Mouse (Mus musculus): Measurements from ENCODE around the gene Stxbp3. TPM values are rescaled to one million over a fixed set of nuclear protein-coding genes. Genes with fewer than 3 reads are reported as not detected.

The Stxbp3 gene
- polyA plus RNA-seq, 1 experiment from 2014 or later, result 32.1 TPM

- Histone ChIP-seq H3K27ac (ENCODE audit: low read depth, low read length) (no peak overlapping the region), H3K9me3 (ENCODE audit: control insufficient read depth, low read length) (no peaks in the 10 kb centered on the region), H3K9ac (ENCODE audit: low read depth, low read length) (no peak overlapping the region), H3K36me3 (ENCODE audit: control insufficient read depth, insufficient read depth, low read length) (peaks cover 11% of the 10 kb centered on the region), H3K4me3 (ENCODE audit: low read length) (no peak overlapping the region), H3K4me2 (replicated peaks; ENCODE audit: low read depth, low read length) (no peak overlapping the region; the same call in 1 of the 2 replicates), H3K4me1 (ENCODE audit: control insufficient read depth, insufficient read depth, low read length) (peaks cover 7% of the 10 kb centered on the region; the same call in 1 of the 2 replicates), H3K27me3 (ENCODE audit: control insufficient read depth, insufficient read depth, low read length) (no peaks in the 10 kb centered on the region)
- no peak for ATAC-seq (ENCODE audit: low FRiP score, low TSS enrichment)
- 60% methylated on average over 12 of the region's 12 CpGs for WGBS
Observed at GRCm38 (mm10) chr3:108787754-108788454, 52.4 kb downstream of the Stxbp3 start.

GRCm38 (mm10) chr3:108786520-108786919 lies 53.8 kb downstream of the Stxbp3 start:
- H3K4me1 ChIP-seq (ENCODE audit: control insufficient read depth, insufficient read depth, low read length), result peaks cover 7% of the 10 kb centered on the region; the same call in 1 of the 2 replicates
- H3K4me3 ChIP-seq (ENCODE audit: low read length), result no peak overlapping the region
- no peaks in the 10 kb centered on the region for H3K9me3 ChIP-seq (ENCODE audit: control insufficient read depth, low read length)
- no peak overlapping the region for H3K9ac ChIP-seq (ENCODE audit: low read depth, low read length)
- no peak for ATAC-seq (ENCODE audit: low FRiP score, low TSS enrichment)
- no peak overlapping the region for H3K4me2 ChIP-seq (replicated peaks; ENCODE audit: low read depth, low read length)
- H3K36me3 ChIP-seq (ENCODE audit: control insufficient read depth, insufficient read depth, low read length), result 0 out of 2 replicates have a peak, but pooled peaks cover under 1% of the 10 kb centered on the region
- no peaks in the 10 kb centered on the region for H3K27me3 ChIP-seq (ENCODE audit: control insufficient read depth, insufficient read depth, low read length)
- H3K27ac ChIP-seq (ENCODE audit: low read depth, low read length), result no peak overlapping the region
- WGBS, result 92% methylated on average over 6 of the region's 6 CpGs

- no peaks in the 10 kb centered on the region for H3K4me1 ChIP-seq (ENCODE audit: control insufficient read depth, insufficient read depth, low read length)
- no peaks in the 10 kb centered on the region for H3K36me3 ChIP-seq (ENCODE audit: control insufficient read depth, insufficient read depth, low read length)
- no peak for ATAC-seq (ENCODE audit: low FRiP score, low TSS enrichment)
- H3K27me3 ChIP-seq (ENCODE audit: control insufficient read depth, insufficient read depth, low read length), result no peaks in the 10 kb centered on the region
- no peaks in the 10 kb centered on the region for H3K9me3 ChIP-seq (ENCODE audit: control insufficient read depth, low read length)
- no peak overlapping the region for H3K4me2 ChIP-seq (replicated peaks; ENCODE audit: low read depth, low read length)
- H3K27ac ChIP-seq (ENCODE audit: low read depth, low read length), result peak overlapping the region; percentile 30; the same call in 1 of the 2 replicates
- no peak overlapping the region for H3K9ac ChIP-seq (ENCODE audit: low read depth, low read length)
- H3K4me3 ChIP-seq (ENCODE audit: low read length), result no peak overlapping the region
- 53% methylated on average over 6 of the region's 6 CpGs for WGBS
Observed at GRCm38 (mm10) chr3:108782364-108782895, 57.9 kb downstream of the Stxbp3 start.

- no peaks in the 10 kb centered on the region for H3K36me3 ChIP-seq (ENCODE audit: control insufficient read depth, insufficient read depth, low read length)
- H3K9me3 ChIP-seq (ENCODE audit: control insufficient read depth, low read length), result no peaks in the 10 kb centered on the region
- H3K4me1 ChIP-seq (ENCODE audit: control insufficient read depth, insufficient read depth, low read length), result no peaks in the 10 kb centered on the region
- no peak overlapping the region for H3K9ac ChIP-seq (ENCODE audit: low read depth, low read length)
- H3K27me3 ChIP-seq (ENCODE audit: control insufficient read depth, insufficient read depth, low read length), result no peaks in the 10 kb centered on the region
- no peak overlapping the region for H3K27ac ChIP-seq (ENCODE audit: low read depth, low read length)
- no peak overlapping the region for H3K4me3 ChIP-seq (ENCODE audit: low read length)
- 81% methylated on average over 5 of the region's 5 CpGs for WGBS
- no peak overlapping the region for H3K4me2 ChIP-seq (replicated peaks; ENCODE audit: low read depth, low read length)
- no peak for ATAC-seq (ENCODE audit: low FRiP score, low TSS enrichment)
Observed at GRCm38 (mm10) chr3:108781884-108782270, 58.4 kb downstream of the Stxbp3 start.

- Histone ChIP-seq H3K4me3 (ENCODE audit: low read length) (no peak overlapping the region), H3K4me2 (replicated peaks; ENCODE audit: low read depth, low read length) (no peak overlapping the region), H3K27me3 (ENCODE audit: control insufficient read depth, insufficient read depth, low read length) (no peaks in the 10 kb centered on the region), H3K36me3 (ENCODE audit: control insufficient read depth, insufficient read depth, low read length) (no peaks in the 10 kb centered on the region), H3K9me3 (ENCODE audit: control insufficient read depth, low read length) (no peaks in the 10 kb centered on the region), H3K27ac (ENCODE audit: low read depth, low read length) (no peak overlapping the region), H3K9ac (ENCODE audit: low read depth, low read length) (no peak overlapping the region), H3K4me1 (ENCODE audit: control insufficient read depth, insufficient read depth, low read length) (no peaks in the 10 kb centered on the region)
- 84% methylated on average over 10 of the region's 10 CpGs for WGBS
- no peak for ATAC-seq (ENCODE audit: low FRiP score, low TSS enrichment)
Observed at GRCm38 (mm10) chr3:108781238-108781883, 59.0 kb downstream of the Stxbp3 start.

- no peaks in the 10 kb centered on the region for H3K36me3 ChIP-seq (ENCODE audit: control insufficient read depth, insufficient read depth, low read length)
- H3K9me3 ChIP-seq (ENCODE audit: control insufficient read depth, low read length), result no peaks in the 10 kb centered on the region
- H3K9ac ChIP-seq (ENCODE audit: low read depth, low read length), result no peak overlapping the region
- 67% methylated on average over 4 of the region's 4 CpGs for WGBS
- H3K4me2 ChIP-seq (replicated peaks; ENCODE audit: low read depth, low read length), result no peak overlapping the region
- ATAC-seq (ENCODE audit: low FRiP score, low TSS enrichment), result no peak
- no peaks in the 10 kb centered on the region for H3K4me1 ChIP-seq (ENCODE audit: control insufficient read depth, insufficient read depth, low read length)
- H3K27ac ChIP-seq (ENCODE audit: low read depth, low read length), result no peak overlapping the region
- H3K27me3 ChIP-seq (ENCODE audit: control insufficient read depth, insufficient read depth, low read length), result no peaks in the 10 kb centered on the region
- H3K4me3 ChIP-seq (ENCODE audit: low read length), result no peak overlapping the region
Observed at GRCm38 (mm10) chr3:108778761-108779540, 61.4 kb downstream of the Stxbp3 start.

GRCm38 (mm10) chr3:108772811-108773210 lies 67.5 kb downstream of the Stxbp3 start:
- H3K9ac ChIP-seq (ENCODE audit: low read depth, low read length), result no peak overlapping the region
- no peaks in the 10 kb centered on the region; the same call in 1 of the 2 replicates for H3K4me1 ChIP-seq (ENCODE audit: control insufficient read depth, insufficient read depth, low read length)
- H3K9me3 ChIP-seq (ENCODE audit: control insufficient read depth, low read length), result no peaks in the 10 kb centered on the region
- whole genome bisulfite sequencing, result 86% methylated on average over 3 of the region's 3 CpGs
- H3K4me2 ChIP-seq (replicated peaks; ENCODE audit: low read depth, low read length), result no peak overlapping the region
- H3K4me3 ChIP-seq (ENCODE audit: low read length), result no peak overlapping the region
- H3K27me3 ChIP-seq (ENCODE audit: control insufficient read depth, insufficient read depth, low read length), result no peaks in the 10 kb centered on the region
- H3K36me3 ChIP-seq (ENCODE audit: control insufficient read depth, insufficient read depth, low read length), result no peaks in the 10 kb centered on the region
- ATAC-seq (ENCODE audit: low FRiP score, low TSS enrichment), result no peak
- no peak overlapping the region for H3K27ac ChIP-seq (ENCODE audit: low read depth, low read length)

- Histone ChIP-seq H3K27me3 (ENCODE audit: control insufficient read depth, insufficient read depth, low read length) (no peaks in the 10 kb centered on the region), H3K4me1 (ENCODE audit: control insufficient read depth, insufficient read depth, low read length) (no peaks in the 10 kb centered on the region; the same call in 1 of the 2 replicates), H3K36me3 (ENCODE audit: control insufficient read depth, insufficient read depth, low read length) (no peaks in the 10 kb centered on the region), H3K4me3 (ENCODE audit: low read length) (no peak overlapping the region), H3K9me3 (ENCODE audit: control insufficient read depth, low read length) (no peaks in the 10 kb centered on the region), H3K4me2 (replicated peaks; ENCODE audit: low read depth, low read length) (no peak overlapping the region), H3K9ac (ENCODE audit: low read depth, low read length) (no peak overlapping the region), H3K27ac (ENCODE audit: low read depth, low read length) (no peak overlapping the region)
- no peak for ATAC-seq (ENCODE audit: low FRiP score, low TSS enrichment)
- 87% methylated on average over 13 of the region's 13 CpGs for WGBS
Observed at GRCm38 (mm10) chr3:108772211-108772610, 68.1 kb downstream of the Stxbp3 start.
